Mouse (Mus musculus): ENCODE data around the gene Gprc5c. TPM values are rescaled to one million over a fixed set of nuclear protein-coding genes. Genes with fewer than 3 reads are reported as not detected.

The Gprc5c gene
- polyA plus RNA-seq, 1 experiment from 2014 or later: 39.2 TPM

DNA sequence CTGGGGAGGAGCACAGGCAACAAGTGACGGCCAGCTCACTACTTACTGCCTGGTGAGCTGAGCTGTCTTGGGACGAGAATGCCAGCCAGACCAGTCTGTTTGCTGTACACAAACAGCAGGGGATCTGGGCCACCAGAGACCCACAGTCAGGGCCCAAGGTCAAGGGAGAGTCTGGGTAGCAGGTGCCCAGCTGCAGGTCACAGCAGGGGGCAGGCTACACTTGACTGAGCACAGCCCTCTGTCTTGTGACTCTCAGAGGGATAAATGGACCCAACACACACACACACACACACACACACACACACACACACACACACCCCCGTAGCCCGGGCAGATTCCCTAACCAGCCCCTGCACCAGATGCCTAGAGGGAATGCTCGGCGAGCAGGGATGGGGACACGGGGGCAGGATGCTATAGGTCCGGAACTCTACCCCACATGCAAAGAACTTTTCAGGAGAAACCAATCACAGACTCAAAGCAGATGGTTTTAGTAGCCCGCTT lies 24.4 kb downstream of the Gprc5c start:
- DNase-seq (no peak), ATAC-seq (ENCODE audit: insufficient read depth) (no peak)
- Histone ChIP-seq H3K9me3 (ENCODE audit: low read depth, low read length) (no peaks in the 10 kb centered on the region), H3K4me2 (no peak overlapping the region), H3K4me3 (ENCODE audit: low read depth, low read length) (no peak overlapping the region), H3K27ac (ENCODE audit: low read depth) (no peak overlapping the region), H3K36me3 (ENCODE audit: insufficient read depth) (peaks cover 15% of the 10 kb centered on the region), H3K4me1 (ENCODE audit: insufficient read depth) (no peaks in the 10 kb centered on the region; the same call in 1 of the 2 replicates), H3K9ac (no peak overlapping the region), H3K27me3 (ENCODE audit: insufficient read depth, low read length) (no peaks in the 10 kb centered on the region)
- TF ChIP-seq CTCF (IDR thresholded peaks at IDR 0.05; ENCODE audit: low read depth): no peak
- 12% methylated on average over 9 of the region's 9 CpGs for WGBS

DNA sequence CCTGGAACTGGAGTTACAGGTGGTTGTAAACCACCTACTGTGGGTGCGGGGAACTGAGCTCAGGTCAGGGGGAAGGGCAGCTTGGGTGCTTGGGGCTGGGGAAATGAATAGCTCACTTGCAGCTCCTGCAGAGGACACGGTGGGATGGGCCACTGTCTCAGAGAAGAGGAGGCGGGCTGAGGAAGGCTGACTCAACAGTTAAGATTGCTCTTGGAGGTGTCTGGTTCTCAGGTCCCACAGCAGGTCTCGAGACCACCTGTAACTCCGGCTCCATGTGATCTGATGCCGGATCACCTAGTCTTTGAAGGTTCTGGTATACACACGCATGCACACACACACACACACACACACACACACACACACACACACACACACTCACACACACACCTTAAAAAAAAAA lies 25.2 kb downstream of the Gprc5c start:
- Histone ChIP-seq H3K4me2 (no peak overlapping the region), H3K9ac (no peak overlapping the region), H3K4me1 (ENCODE audit: insufficient read depth) (no peaks in the 10 kb centered on the region; the same call in 1 of the 2 replicates), H3K27ac (ENCODE audit: low read depth) (no peak overlapping the region), H3K27me3 (ENCODE audit: insufficient read depth, low read length) (no peaks in the 10 kb centered on the region), H3K36me3 (ENCODE audit: insufficient read depth) (peaks cover 6% of the 10 kb centered on the region), H3K9me3 (ENCODE audit: low read depth, low read length) (no peaks in the 10 kb centered on the region), H3K4me3 (ENCODE audit: low read depth, low read length) (no peak overlapping the region)
- TF ChIP-seq CTCF (IDR thresholded peaks at IDR 0.05; ENCODE audit: low read depth): no peak
- ATAC-seq (ENCODE audit: insufficient read depth) (no peak), DNase-seq (no peak)
- 44% methylated on average over 7 of the region's 7 CpGs for WGBS

DNA sequence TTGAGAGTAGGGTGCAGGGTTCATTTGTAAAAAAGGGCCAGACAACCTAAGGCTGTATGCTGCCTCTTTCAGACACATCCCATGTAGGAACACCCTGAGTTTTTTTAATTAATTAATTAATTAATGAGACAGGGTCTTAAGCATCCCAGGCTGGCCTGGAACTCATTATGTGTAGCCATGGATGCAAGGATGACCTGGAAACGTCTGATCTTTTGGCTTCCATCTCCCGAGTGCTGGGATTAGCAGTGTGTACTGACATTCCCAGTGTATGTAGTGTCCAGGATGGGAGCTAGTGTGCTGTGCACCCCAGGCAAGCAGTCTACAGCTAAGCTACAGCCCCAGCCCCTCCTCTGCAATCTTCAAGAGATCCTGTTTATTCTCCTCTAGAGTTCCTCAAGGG lies 25.7 kb downstream of the Gprc5c start:
- H3K4me2 ChIP-seq: no peak overlapping the region
- DNase-seq (no peak), ATAC-seq (ENCODE audit: insufficient read depth) (no peak; the same call in 1 of the 2 replicates)
- no peak overlapping the region for H3K9ac ChIP-seq
- TF ChIP-seq CTCF (IDR thresholded peaks at IDR 0.05; ENCODE audit: low read depth): no peak
- peaks cover 2% of the 10 kb centered on the region; the same call in 1 of the 2 replicates for H3K36me3 ChIP-seq (ENCODE audit: insufficient read depth)
- H3K4me1 ChIP-seq (ENCODE audit: insufficient read depth): no peaks in the 10 kb centered on the region; the same call in 1 of the 2 replicates
- no peaks in the 10 kb centered on the region for H3K27me3 ChIP-seq (ENCODE audit: insufficient read depth, low read length)
- 31% methylated on average over 2 of the region's 2 CpGs for WGBS
- H3K4me3 ChIP-seq (ENCODE audit: low read depth, low read length): no peak overlapping the region
- H3K9me3 ChIP-seq (ENCODE audit: low read depth, low read length): no peaks in the 10 kb centered on the region
- H3K27ac ChIP-seq (ENCODE audit: low read depth): no peak overlapping the region

DNA sequence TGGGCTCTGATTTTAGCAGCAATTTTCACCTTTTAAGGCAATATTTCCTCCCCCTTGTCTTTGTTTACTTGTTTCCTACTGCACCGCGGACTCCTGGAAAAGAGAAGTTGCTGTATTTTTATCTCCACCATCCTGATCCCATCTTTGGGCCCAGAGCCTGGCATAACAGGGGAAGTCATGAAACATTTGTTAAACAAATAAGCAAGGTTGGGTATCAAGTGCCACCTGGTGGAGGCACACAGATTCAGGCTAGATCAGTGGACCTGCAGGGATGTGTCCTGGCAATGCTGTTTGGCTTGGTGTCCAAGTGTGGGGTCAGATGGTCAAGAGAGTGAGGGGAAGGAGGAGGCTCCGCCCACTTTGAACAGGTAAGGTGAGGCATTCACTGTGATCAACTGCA lies 26.2 kb downstream of the Gprc5c start:
- DNase-seq: peak; percentile 70
- no peaks in the 10 kb centered on the region; the same call in 1 of the 2 replicates for H3K4me1 ChIP-seq (ENCODE audit: insufficient read depth)
- no peak overlapping the region for H3K27ac ChIP-seq (ENCODE audit: low read depth)

DNA sequence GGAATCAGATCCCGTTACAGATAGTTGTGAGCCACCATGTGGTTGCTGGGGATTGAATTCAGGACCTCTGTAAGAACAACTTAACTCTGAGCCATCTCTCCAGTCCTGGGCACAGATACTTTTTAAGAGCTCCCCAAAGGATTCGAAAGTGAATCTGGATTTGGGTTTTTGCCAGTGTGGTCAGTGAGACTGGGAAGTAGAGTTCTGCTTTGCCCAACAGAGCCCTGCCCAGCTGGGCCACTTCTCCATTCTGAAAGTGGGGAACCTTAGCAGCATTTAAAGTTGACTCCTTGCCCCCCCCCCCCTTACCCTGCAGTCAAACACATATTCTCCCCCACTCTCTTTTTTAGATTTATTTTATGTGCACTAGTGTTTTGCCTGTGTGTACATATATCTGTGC lies 28.7 kb downstream of the Gprc5c start:
- Histone ChIP-seq H3K36me3 (ENCODE audit: insufficient read depth) (no peaks in the 10 kb centered on the region), H3K9ac (no peak overlapping the region), H3K27me3 (ENCODE audit: insufficient read depth, low read length) (no peaks in the 10 kb centered on the region), H3K4me3 (ENCODE audit: low read depth, low read length) (no peak overlapping the region), H3K27ac (ENCODE audit: low read depth) (no peak overlapping the region), H3K4me1 (ENCODE audit: insufficient read depth) (no peaks in the 10 kb centered on the region; the same call in 1 of the 2 replicates), H3K4me2 (no peak overlapping the region), H3K9me3 (ENCODE audit: low read depth, low read length) (no peaks in the 10 kb centered on the region)
- WGBS: 75% methylated on average over 2 of the region's 2 CpGs
- no peak for TF ChIP-seq CTCF (IDR thresholded peaks at IDR 0.05; ENCODE audit: low read depth)
- ATAC-seq (ENCODE audit: insufficient read depth): no peak
- DNase-seq: peak; percentile 27

More for the DNA sequence above, 26.2 kb downstream of the Gprc5c start:
- Histone ChIP-seq H3K27me3 (ENCODE audit: insufficient read depth, low read length) (no peaks in the 10 kb centered on the region), H3K4me2 (no peak overlapping the region), H3K9me3 (ENCODE audit: low read depth, low read length) (no peaks in the 10 kb centered on the region), H3K4me3 (ENCODE audit: low read depth, low read length) (no peak overlapping the region), H3K9ac (no peak overlapping the region), H3K36me3 (ENCODE audit: insufficient read depth) (no peaks in the 10 kb centered on the region)
- peak; percentile 80 for TF ChIP-seq CTCF (IDR thresholded peaks at IDR 0.05; ENCODE audit: low read depth)
- no peak; the same call in 1 of the 2 replicates for ATAC-seq (ENCODE audit: insufficient read depth)
- 14% methylated on average over 3 of the region's 3 CpGs for WGBS

DNA sequence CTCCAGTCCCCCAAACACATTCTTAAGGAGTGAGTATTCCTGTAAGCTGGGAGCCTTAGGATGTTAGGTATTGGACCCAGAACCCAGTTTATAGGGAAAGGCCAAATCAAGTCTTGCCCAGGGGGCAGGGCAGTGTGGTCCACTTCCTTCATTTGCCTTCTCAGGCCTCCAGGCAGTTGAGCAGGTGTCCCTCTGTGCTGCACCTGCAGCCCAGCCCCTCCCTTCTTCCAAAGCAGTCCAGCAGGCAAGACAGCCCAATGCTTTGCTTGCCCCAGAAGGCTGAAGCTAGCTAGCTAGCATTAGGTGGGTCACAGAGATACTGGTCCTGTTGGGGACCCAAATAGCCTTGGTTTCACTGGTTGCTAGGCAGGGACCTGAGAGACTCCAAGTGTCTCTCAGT lies 29.2 kb downstream of the Gprc5c start:
- H3K27ac ChIP-seq (ENCODE audit: low read depth): no peak overlapping the region
- no peak for ATAC-seq (ENCODE audit: insufficient read depth)

DNA sequence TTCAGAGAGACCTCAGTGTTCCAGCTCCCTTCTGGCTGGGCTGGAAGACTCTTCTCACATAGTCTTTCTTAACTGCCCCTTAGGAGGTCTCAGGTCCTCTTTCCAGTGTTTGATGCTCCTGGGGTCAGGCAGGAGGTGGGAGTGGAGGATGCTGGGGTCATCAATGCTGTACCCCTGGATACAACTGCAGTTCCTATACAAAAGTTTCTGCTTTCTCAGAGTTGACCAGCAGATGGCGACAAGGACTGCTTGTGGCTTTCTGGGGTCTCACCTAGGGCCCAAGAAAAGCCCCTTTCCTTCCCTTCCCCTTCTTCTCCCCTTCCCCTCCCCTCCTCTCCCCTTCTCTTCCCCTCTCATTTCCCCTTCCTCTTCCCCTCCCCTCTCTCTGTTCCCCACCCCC lies 29.6 kb downstream of the Gprc5c start:
- no peaks in the 10 kb centered on the region for H3K9me3 ChIP-seq (ENCODE audit: low read depth, low read length)
- peak; percentile 71 for TF ChIP-seq CTCF (IDR thresholded peaks at IDR 0.05; ENCODE audit: low read depth)
- peak; percentile 81 for DNase-seq
- H3K27me3 ChIP-seq (ENCODE audit: insufficient read depth, low read length): no peaks in the 10 kb centered on the region
- H3K4me2 ChIP-seq: no peak overlapping the region
- H3K4me1 ChIP-seq (ENCODE audit: insufficient read depth): no peaks in the 10 kb centered on the region
- 0% methylated on average over 1 of the region's 1 CpGs for WGBS
- no peak overlapping the region for H3K9ac ChIP-seq
- ATAC-seq (ENCODE audit: insufficient read depth): no peak
- H3K4me3 ChIP-seq (ENCODE audit: low read depth, low read length): no peak overlapping the region
- H3K36me3 ChIP-seq (ENCODE audit: insufficient read depth): no peaks in the 10 kb centered on the region
- no peak overlapping the region for H3K27ac ChIP-seq (ENCODE audit: low read depth)

More for the DNA sequence above, 29.2 kb downstream of the Gprc5c start:
- H3K9me3 ChIP-seq (ENCODE audit: low read depth, low read length): no peaks in the 10 kb centered on the region
- no peak for TF ChIP-seq CTCF (IDR thresholded peaks at IDR 0.05; ENCODE audit: low read depth)
- DNase-seq: no peak
- H3K27me3 ChIP-seq (ENCODE audit: insufficient read depth, low read length): no peaks in the 10 kb centered on the region
- H3K4me1 ChIP-seq (ENCODE audit: insufficient read depth): no peaks in the 10 kb centered on the region
- no peak overlapping the region for H3K4me2 ChIP-seq
- no peak overlapping the region for H3K4me3 ChIP-seq (ENCODE audit: low read depth, low read length)
- H3K36me3 ChIP-seq (ENCODE audit: insufficient read depth): no peaks in the 10 kb centered on the region
- no peak overlapping the region for H3K9ac ChIP-seq
